Mouse (Mus musculus) fat pad, adult 2 months (tissue): ENCODE measurements at regions not wholly inside any gene's neighbourhood (a gene's known extent, or its start where the extent isn't known, plus 50 kb on each side); places are given as distances from the start of the nearest gene placed in this dataset.

Source experiments
- DNase-seq: peaks from one replicate; pipeline ENCODE4 v3.0.0-alpha.2; 2011; ENCODE audit warnings: low read depth, low spot score; ENCODE audit errors: extremely low read depth

DNA sequence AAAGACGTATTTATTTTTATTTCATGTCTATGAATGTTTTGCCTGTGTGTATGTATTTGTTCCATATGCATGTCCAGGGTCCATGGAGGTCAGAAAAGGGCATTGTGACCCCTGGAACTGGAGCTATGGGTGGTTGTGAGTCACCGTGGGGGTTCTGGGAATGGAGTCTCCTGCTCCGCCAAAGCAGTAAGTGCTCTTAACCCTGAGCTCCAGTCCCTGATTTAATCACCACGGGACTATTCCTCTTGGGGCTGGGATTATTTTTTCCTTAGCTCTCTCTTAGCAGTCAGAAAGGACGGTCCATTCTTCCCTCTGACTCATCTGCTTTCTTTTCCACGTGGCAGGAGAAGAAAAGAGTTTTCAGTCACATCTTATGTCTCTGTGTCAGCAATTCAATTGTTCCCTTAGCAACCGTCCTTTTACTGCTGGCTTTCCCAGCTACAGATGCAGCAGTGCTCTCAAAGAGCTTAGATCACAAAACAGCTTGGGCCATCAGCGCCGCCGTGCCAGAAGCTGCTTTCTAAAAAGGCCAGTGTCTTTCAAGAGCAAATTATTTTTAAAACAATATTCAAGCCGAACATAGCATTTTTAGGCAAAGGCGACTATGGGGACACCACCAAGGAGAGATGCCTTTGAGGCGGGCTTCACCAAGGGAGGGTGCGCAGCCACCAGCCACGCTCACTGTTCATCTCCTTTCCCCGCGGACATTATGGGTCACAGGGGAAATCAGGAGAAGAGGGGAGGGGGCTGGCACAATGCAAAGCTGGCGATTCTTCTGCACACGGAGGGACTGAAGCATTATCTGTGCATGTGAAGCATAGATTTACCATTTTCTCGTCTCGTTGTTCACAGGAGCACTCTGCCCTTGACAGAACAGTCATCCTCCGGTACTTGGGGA is 110.8 kb downstream of the Map3k7 start:
- DNase-seq, result no peak

DNA sequence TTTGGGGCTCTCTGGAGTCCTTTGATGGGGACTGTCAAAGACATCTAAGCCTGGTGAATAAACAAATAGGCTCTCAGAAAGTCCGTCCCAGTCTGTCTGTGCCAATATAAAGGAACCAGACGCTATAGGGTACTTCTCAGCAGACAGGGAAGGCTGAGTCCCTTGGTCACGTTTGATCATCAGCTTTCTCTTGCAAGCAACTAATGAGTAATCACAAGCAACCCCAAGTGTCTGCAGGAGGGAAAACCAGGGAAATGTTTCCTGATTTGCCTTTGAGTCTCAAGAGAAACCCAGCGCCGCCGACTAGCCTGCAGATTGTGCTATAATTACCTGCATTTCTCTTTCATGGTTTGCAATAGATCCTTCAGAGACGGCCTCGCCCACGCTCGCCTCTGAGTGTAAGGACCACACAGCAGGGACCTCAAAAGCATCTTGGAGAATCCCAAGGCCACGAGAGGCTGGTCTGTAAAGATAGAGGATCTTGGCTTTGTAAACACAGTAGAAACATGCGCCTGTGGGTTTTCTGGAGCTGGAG is 112.6 kb downstream of the Map3k7 start:
- DNase-seq, result no peak

DNA sequence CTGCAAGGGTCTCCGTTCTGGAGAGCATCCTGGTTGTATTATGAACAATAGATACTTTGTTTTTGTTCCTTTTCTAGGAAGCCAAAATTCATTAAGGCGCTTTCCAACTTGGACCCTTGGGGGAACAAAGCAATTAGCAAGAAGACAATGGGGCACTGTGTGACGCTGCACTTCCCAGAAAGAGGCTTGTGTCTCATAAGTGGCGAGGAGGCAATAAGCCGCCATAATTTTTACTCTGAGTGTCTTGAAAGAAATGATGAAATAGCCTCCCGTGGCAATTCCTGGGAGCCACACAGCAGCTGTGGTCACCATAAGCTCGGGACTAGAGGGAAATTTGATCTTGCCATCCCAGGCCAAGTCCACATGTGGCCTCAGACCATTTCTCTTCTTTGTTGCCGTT is 119.6 kb downstream of the Map3k7 start:
- DNase-seq, result no peak

DNA sequence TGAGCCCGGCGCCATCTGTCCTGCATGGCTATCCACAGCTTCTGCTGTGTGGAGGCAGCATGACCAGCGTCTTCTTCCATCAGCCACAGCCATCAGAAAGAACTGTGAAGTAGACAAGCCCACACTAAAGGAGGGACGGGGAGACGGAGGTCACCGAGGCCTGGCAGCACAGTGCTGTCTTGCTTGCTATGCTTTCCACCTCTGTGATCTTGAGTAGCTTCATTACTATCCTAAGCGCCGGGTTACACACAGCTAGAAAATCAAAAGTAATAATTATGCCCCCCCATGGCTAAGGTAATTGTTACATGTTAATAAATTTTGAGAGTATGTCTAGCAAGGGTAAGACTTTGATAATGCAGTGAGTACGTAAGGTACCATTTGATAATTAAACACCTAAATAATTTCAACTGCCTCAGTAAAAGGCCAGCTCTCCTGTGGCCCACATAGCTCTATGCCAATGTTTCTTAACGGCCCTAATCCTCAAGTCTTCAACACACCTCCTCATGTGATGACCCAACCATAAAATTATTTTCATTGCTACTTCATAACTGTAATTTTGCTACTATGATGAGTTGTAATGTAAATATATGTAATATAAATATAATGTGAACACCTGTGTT is 120.5 kb downstream of the Map3k7 start:
- no peak for DNase-seq

DNA sequence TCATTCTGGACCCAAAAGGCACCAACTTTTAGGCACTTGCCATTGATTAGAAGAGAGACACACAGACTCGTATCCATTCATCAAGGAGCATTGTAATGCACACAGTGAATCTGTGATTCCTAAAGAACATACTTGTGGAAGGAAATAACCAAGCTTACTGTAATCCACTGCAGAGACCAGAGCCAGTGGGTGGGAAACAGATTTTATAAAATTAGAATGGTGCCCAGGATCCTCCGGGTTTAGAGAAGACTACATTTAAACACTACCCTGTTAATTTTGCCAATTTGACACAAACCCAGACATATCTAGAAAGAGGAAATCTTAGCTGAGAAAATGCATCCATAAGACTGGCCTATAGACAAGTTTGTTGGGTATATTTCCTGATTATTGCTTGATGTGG is 121.1 kb downstream of the Map3k7 start:
- DNase-seq, result no peak

DNA sequence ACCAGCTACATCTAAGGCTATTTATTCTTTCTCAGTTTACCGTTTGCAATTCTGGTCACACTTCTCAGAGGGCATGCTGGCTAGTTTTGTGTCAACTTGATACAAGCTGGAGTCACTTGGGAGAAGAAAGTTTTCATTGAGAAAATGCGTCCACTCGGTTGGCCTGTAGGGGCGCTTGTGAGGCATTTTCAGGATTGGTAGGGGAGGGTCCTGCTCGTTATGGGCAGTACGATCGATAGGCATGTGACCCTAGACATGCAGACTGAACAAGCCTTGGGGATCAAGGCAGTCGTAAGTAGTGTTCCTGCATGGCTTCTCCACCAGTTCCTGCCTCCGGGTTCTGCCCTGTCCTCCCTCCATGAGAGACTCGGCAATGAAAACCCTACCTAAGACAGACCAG is 127.2 kb downstream of the Map3k7 start:
- no peak for DNase-seq

DNA sequence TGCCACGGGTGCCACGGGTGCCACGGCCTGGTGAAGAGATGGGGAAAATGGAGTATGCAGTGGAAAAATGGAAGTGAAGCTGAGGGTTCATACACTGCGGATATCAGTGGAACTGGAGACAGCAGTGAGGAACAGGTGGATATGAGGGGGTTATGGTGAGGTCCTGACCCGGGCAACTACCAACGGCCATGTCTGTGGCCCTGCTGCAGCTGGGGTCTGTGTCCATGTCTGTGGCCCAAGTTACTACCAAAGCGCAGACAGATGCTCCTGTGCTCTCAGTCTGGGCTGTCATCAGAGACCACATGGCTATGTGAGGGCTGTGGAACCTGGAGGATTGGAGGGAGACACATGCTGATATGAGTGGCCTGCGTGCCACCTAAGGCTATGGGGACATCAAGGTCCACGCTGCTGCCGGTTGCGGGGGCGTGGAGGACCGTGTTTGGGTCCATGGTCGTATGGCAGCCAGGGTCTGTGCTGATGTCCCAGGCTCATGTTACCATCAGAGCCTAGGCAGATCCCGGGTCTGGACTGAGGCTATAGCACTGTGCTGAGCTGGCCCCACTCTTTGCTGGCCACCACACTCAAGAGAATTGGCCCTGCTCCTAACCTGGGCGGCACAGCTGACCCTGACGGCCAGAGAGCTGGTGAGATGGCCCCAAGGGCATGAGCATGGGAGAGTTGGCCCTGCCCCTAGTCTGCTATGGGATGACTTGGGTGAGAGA is 128.6 kb downstream of the Map3k7 start:
- no peak for DNase-seq

DNA sequence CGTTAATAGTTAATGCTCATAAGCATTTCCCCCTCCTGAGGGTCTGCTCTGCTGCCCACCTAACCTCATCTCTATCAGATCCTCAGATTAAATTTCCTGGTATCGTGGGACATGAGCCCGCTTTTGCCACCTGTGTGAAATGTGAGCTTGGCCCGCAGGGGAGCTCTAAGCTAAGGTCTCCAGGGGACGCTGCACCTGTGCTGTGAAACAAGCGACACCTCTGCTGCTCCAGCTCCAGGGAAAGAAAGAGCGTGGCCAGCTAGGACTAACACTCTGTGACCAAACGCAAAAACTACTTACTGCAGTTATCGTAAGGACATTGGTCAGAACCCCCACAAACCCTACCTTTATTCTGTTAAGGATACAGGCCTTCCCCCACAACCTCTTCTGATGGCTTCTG is 134.3 kb downstream of the Map3k7 start:
- DNase-seq, result no peak

DNA sequence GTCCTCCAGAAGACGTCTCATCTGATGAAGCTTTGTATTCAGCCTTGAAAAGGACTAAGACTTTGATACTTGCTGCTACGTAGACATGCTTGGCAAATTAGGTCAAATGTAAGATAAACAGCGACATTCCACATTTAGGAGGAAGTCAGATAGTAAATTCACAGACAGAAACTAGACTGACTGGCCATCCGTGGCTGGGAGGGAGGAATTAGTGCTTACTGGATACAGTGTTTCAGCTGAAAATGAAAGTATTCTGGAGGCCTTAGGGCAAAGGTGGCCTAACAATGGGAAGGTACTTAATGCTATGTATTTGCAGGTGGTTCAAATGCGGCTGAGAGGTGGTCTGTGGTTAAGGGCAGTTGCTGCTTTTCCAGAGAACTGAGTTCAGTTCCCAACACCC is 137.1 kb downstream of the Map3k7 start:
- DNase-seq, result no peak

DNA sequence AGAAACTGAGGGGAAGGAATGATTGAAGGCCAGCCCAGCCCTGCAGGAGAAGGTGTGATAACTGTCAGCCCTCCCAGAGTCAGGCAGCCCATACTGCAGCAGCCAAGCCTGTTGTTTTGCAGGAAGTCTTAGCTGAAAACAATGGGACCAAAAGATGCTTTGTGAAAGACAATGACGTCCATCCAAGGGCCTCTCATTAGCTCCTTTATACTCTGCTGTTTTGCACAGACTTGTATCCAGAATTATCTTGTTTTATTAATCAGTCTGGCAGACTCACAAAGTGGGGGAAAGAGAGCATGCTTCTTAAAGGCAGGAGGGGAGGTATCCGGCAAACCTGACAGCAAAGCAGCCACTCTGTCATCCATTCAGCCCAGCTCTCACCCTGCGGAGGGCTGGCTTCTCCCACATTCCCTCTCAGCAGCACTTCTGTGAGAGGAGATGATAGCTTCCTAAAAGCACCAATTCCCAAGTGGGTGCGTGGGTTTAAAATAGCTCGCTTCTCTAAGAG is 131.9 kb upstream of the Bach2 start:
- no peak for DNase-seq

DNA sequence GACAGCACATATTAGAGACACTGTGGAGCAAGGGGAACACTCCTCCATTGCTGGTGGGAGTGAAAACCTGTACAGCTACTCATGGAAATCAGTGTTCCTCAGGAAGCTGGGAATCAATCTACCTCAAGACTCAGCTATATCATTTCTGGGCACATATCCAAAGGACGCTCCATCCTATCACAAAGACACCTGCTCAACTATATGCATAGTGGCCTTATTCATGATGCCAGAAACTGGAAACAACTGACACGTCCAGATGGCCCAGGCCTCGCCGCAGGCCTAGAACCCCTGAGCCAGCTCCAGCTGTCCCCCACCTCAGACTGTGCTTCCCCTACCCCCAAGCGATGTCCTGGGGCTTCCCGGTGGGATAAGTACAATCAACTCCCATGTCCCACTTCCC is 116.3 kb upstream of the Bach2 start:
- DNase-seq, result no peak

DNA sequence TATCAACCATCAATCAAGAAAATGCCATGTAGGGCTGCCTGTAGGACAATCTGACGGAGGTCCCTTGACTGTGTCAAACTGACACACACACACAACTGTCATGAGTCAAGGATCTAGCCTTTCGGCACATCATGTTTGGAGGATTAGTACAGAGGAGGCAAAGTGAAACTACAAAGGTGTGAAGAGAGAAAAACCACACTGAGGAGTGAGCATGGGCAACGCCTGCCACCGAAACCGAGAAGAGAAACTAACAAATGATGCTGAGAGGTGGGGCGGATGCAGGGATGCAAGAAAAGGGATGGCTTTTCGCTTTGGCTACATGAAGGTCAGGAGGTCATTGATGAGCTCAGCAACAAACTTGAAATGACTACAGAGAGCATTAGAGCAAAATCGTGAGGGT is 111.8 kb upstream of the Bach2 start:
- no peak for DNase-seq

DNA sequence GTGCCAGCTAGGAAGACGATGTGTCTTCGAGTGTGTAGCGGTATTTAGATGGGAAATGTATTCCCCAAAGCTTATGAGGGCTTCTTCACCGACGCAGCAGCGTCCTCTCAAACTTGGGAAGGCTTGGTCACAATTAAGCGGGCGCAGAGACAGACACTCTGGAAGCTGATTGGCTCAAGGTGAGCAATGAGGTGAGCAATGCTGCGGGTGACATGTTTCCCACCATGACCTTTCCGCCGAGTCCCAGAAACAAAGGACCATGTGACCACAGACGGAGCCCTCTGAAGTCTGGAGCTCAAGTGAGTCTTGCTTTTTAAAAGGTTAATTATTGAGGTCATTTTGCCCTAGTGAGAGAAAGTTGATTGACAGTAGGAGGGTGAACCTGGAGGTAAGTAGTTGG is 108.0 kb upstream of the Bach2 start:
- DNase-seq, result no peak

DNA sequence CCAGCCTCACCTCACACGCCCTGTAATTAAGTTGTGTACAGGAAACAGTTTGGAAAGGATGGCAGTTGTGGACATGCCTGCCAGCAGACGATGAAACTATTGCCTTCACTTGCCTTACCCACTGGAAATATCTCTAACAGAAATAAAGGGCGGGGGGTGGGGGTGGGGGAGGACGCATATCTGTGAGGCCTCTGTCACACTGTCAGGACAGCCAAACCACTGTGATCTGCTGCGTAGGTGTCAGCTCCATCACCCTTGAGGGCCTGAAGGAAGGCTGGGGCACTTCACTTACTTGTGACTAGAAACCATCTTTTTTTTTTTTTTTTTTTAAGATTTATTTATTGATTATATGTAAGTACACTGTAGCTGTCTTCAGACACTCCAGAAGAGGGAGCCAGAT is 106.8 kb upstream of the Bach2 start:
- DNase-seq, result no peak

DNA sequence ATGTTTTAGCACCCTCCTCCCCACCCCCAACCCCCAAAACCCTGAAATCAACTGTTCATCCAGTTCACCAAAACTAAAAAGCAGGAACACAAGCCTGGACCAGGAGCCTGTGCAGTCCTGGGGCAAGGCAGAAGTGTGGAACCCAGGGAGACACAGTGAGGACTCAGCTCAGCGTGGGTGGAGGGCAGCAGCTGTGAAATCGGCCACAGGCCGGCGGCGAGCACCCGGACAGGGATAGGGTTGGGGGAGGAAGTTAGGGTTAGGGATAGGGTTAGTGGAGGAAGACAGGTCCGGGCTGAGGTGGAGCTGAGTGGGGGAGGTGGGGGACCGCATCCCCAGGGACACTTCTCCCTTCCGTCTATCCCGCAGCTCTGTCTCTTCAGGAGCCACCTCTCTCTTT is 102.5 kb upstream of the Bach2 start:
- no peak for DNase-seq

DNA sequence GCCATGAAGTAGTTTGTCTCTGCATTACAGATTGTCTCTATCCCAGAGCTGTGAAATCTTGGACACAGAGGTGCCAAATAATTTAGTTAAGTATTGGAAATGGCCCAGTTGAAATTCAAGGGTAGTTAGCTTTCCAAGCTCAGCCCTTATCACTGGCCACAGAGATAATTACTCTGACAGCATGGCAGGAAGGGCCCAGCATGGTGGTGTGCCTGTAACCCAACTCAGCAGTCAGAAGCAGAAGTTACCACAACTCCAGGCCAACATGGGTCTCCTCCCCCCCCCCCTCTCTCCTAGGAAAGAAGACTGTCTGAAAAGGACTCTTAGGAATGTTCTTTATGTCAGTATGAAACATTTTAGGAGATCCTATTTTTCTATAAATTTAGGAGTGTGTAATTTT is 101.4 kb upstream of the Bach2 start:
- no peak for DNase-seq

DNA sequence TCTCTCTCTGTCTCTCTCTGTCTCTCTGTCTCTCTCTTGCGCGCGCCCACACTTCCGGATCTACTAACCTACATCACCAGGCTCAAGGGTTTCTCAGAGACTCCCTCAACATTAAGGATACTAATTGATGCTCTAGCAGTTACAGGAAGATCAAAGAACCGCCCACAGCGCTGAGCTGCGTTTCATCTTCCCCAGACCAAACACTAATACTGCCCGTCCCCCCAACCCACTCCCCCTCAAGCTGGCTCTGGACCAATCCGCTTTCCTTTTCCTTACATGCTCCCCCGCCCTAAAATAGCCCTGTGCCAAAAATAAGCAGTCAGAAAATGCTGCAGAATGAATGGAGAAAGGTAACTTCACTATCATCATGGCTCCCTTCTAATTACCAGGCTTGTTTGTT is 100.6 kb upstream of the Bach2 start:
- DNase-seq, result no peak

DNA sequence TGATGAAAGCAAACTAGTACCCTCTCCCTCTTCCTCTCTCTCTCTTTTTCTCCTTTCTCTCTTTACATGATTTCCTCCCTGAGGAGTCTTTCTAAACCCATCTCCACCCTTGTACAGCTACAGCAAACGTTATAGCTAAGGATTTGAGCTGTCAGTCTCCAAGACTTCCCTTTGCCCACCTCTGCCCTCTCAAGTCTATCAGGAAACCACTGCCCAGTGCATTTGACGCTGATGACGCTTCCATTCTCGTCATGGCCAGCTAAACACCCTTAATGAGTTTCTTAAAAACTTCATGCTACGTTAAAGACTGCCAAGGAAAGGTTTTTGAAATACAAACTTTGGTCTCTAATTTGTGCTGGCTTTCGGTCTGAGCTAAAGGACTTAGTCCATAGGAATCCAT is 99.0 kb upstream of the Bach2 start:
- DNase-seq, result no peak

DNA sequence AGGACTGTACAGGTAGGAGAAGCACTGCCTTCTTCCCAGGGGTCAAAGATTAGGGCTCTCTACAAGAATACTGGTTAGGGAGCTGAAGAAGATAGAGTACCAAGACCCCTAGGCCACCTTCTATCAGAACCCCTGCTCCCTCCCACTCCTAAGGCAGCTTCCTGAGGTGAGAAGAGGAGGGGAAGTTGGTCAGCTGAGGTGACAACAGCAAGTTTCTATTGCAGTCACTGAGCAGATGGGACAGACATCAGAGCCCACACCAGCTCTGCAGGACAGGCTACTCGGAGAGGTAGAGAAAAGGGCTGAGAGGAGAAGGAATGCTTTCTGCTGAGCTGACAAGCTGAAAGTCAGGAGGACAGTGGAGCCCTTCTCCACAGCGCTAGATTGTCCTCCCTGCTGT is 98.5 kb upstream of the Bach2 start:
- no peak for DNase-seq

DNA sequence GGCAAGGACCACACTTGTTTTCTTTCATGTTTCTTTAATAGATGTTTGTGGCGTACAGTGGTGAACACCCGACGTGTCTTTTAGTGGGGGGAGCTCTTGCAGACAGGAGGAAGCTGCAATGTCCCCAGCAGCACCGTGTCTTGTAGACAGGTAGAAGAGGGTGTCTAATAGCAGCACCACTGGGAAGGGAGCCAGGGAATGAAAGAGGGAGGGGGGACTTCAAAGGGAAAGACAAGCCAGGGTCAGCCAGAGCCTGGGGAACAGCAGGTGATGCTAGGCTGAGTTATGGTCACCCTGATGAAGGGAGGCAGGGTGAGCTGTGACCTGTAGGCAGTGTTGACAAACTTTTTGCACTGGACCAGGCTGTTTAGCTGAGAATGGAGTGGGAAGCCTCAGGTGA is 96.4 kb upstream of the Bach2 start:
- DNase-seq, result no peak

DNA sequence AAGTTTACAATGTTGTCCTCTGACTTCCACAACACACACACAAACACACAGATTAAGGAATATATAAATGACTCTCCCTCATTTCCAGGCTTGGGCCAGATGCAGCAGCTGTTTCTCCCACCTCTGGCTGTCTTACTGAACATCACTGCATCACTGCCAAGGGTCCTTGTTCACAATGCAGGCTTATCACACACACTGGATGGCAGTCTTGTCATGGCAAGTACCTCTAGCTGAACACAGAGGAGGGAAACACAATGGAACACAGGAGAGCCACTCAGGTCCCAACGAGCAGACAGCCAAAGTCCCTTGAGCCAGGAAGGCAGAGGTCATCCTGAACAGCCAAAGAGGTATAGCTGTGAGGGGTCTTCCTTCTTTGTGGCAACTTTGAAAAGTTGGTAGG is 91.5 kb upstream of the Bach2 start:
- no peak for DNase-seq

DNA sequence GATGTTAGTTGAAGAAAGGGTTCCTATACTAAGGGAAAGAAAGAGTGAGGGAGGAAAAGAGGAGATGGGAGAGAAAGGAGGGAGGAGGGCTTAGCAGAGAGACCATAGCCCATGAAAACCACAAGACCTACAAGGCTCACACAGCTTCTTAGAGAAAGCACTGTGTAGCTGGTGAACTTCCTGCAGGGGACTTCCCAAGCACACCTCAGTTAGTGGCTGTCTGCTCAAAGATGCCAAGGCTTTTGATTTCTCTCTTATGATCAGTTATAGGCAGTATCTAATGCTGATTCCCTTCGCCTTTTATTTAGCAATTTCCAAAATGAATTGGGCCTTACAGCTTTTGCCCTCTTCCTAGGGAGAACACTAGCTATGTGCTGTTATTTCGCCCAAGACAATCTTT is 90.0 kb upstream of the Bach2 start:
- no peak for DNase-seq
